Mouse (Mus musculus) layer of hippocampus, adult 9-10 months (tissue): ENCODE results near the gene Tm7sf3.

Experiments used
- DNase-seq: peaks from one replicate; pipeline ENCODE4 v3.0.0; 2022; ENCODE audit warnings: low spot score

Tm7sf3 gene

GRCm38 (mm10) chr6:146660591-146660990 is 18.0 kb upstream of the Tm7sf3 start:
- DNase-seq: no peak

- no peak for DNase-seq
These were observed 10.6 kb upstream of the Tm7sf3 start for GRCm38 (mm10) chr6:146653197-146653596.

DNA sequence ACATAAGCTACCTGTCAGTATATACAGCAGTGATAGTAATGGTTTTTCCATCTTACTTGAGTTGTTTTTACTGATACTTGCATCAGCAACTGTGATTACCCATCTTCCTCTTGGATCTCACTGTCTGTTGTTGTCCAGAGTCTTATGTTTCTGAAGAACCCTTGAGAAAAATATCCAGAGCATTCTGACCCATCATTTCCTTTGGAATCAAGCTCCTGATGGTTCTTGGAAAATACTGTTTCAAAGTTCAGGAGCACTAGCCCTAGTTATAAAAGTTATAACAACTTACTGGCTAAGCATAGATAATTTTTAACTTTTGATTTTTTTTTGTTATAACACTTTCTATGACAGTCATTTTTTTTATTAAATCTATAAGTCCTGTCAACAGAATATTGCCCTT is 8.8 kb upstream of the Tm7sf3 start:
- no peak for DNase-seq

- no peak for DNase-seq
These were observed 7.4 kb upstream of the Tm7sf3 start for GRCm38 (mm10) chr6:146650013-146650412.

DNA sequence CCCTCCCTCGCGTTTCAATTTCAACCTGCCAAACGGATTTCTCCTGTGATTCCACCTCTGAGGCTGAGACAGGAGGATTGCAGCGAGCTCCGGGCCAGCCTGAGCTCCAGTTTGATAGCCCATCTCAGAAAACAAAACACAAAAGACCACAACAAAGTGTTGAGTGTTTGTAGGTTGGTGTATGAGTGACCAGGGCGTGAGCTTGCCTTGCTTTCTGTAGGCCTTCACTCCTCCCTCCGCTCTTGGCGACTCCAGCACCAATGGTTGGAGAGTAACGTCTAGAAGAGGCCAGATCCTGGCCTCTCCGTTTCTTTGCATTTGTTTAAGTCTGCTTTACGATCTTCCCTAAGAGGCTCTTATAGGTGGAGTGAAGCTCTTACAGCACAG is 553 bp upstream of the Tm7sf3 start:
- no peak for DNase-seq

DNA sequence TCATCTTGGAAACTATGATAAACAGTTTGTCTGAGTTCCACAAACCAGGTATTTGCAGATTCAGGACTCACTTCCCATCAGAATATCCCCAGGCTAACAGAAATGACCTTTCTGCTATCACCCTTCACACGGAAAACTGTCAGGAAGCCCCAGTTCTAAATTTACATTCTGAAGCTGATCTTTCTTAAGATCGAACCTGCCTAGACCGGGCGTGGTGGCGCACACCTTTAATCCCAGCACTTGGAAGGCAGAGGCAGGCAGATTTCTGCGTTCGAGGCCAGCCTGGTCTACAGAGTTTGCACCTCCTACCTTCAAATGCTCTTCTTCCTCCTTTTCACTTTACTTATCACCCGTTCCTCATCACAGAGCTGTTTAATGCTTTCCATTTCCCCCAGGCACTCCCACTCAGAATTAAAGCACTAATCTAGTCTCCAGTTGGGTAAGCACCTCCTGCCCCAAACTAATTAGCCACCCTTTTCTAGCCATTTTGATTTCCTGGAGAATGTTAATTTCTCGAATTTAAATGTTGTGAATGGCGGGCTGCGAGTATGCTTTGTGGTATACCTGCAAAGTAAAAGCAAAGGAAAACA is 908 bp downstream of the Tm7sf3 start:
- no peak for DNase-seq

DNA sequence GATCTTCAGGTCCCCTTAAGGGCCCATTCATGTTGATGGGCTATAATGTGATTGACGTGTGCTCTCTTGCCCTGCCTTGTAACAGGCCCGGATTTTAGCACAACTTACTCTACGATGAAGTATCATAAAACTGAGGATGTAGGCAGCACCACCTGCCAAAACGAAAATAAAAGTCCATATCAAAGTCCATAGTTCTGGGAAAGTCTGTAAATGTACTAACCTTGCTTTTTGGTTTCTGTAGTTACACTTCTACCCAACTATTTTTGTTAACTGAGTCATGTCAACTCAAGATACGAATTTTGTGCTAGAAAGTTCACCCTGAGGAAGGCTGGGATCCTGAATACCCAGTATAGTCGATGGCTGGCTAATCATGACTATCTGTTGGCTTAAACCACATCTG is 1.6 kb downstream of the Tm7sf3 start:
- DNase-seq: no peak

DNA sequence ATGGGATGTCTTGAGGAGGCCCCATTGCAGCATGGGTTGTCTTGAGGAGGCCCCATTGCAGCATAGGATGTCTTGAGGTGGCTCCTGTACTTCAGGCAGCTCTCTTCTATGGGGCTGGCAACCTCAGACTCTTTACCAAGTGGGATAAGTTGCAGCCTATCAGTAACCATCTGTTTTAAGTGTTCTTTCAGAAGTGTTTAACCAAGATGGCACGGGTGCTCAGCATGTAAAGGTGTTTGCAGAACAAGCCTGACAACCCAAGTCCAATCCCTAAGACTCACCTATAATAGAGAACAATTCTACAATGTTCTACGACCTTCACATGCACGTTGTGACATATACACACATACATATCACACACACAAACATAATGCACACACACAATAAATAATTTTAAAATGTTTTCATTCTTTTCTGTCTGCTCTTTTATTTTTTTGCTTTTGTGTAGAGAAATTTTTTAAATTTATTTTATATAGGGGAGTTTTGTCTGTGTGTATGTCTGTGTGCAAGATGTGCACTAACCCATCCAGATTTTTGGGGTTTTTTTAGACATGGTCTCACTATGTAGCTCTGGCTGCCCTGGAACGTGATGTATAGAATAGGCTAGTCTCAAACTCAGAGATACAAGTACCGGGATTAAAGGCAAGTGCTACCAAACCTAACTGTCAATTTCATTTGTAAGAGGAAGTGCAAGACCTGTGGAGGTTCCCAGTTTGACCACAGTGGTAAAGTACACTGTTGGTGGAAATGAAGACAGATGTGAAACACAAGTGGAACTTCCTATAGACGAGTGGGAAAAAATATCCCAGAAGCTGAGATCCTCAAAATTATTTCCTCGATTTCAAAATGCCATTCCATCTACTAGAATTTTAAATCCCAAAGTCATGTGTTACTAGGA is 2.3 kb downstream of the Tm7sf3 start:
- no peak for DNase-seq

DNA sequence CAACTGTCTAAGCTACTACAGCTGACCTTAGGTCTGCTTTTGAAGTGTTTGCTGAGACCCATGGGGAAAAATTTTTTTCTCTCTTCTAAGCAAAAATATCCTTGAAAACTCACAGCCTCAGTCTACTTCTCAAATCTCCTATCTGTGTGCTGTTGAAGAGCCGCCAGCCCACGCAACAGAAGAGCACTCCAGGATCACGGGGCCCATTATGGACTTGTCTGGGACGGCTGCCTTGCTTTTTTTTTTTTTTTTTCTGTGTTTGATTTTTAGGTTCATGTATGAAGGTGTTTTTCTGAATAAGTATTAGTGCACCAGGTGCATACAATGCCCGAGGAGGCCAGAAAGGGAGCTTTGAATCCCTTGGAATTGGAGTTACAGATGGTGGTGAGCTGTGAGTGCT is 6.1 kb downstream of the Tm7sf3 start:
- DNase-seq: no peak

GRCm38 (mm10) chr6:146634759-146635606 is 7.6 kb downstream of the Tm7sf3 start:
- no peak for DNase-seq

DNA sequence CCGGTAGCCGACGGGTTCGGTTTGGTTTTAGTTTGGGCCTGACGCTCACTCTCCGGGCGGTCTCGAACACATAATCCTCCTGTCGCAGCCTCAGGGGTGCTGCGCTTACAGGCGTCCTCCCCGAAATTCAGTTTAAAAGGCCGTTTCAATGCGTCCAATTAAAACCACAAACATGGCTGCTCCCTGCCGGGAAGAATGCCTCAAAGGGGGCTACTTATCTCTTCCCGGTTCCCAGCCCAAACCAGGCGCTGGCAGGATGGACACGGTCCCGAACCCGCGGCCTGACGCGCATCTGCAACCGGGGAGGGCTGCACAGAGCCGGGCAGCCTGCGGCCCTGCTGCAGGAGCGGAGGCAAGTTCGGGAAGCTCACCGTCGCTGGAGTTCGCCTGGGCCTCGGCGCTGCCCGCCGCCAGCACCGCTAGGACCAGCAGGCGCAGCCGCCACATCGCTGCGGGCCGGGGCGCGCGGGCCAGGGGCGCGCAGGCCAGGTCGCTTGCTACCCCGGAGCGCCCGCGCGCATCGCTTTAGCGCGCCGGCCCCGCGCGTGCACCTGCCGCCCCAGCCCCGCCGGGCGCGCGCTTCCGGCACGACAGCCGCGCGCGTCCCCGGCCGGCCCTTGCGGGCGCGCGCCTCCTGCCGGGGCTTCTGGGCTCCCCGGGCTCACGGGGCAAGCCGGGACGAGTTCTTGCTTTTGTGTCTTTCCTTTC is 8.5 kb downstream of the Tm7sf3 start:
- no peak for DNase-seq

DNA sequence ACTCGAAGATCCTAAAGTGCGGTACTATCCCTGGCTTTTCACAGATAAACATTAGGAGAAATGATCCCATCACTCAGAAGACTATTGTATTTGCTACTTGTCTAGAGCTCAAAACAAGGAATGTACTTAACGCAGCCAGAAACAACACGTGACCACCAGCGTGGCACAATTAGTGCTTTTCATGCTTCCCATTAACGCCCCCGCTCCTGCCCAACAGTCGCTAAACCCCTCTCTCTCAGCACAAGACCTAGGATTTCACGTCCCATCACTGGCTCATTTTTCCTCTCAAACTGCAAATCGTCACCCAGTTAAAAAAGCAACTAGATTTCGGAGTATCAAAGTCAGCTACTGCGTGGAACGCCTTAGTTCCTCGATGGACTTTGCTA is 9.0 kb downstream of the Tm7sf3 start:
- DNase-seq: no peak

DNA sequence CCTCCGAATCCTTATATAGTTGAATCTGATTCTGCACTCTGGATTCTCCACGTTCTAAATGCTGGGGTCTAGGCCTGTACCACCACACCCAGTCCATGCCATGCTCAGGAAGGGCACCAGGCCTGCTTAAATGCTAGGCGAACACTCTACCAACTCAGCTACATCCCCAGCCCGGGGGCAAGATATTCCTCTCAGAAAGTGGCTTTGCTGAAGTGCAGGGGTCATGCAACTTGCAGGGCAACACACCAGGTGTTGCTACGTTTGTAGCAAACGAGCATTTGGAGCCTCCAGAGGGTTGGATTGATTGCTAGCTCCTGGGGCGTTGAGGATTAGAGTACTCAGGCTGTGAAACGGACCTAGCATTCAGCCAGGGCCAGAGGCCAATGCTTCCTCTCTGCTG is 9.5 kb downstream of the Tm7sf3 start:
- DNase-seq: no peak

- DNase-seq: no peak
These were observed 10.2 kb downstream of the Tm7sf3 start for GRCm38 (mm10) chr6:146632403-146632802.

DNA sequence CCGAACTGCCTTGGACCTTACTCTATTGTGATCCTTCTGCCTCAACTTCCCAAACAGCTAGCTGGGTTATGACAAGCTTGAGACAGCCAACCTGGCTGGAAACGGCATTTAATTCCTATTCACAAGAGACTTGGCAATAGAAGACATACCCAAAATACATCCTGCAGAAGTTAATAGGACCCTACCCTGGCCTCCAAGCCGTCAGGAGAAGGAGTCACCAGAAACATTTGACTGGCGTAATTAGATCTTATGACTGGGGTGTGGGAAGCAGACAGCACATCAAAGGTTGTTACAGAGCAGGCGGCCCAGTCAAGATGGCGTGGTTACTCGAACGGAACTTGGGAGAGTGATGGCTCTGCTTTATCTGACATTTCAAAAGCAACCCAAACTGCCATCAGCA is 10.8 kb downstream of the Tm7sf3 start:
- DNase-seq: no peak

DNA sequence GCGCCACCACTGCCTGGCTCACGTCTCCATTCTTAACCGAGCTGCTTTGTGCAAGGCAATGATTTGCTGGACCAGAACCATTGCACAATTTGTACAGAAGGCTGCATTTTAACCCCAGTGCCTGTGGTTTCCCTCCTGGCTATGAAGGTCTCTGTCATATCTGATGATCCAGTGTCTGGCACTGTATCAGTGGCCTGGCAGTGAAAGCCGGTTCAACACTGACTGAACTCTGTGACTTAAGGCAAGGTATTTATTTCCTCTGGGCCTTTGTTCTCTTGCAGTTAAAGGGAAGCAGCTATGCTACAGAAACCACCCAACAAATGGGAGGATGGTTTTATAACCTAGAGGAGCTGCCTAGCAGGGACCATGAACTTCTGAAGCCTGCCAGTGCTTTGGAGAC is 11.7 kb downstream of the Tm7sf3 start:
- DNase-seq: no peak

GRCm38 (mm10) chr6:146629781-146630756 is 12.6 kb downstream of the Tm7sf3 start:
- no peak for DNase-seq

DNA sequence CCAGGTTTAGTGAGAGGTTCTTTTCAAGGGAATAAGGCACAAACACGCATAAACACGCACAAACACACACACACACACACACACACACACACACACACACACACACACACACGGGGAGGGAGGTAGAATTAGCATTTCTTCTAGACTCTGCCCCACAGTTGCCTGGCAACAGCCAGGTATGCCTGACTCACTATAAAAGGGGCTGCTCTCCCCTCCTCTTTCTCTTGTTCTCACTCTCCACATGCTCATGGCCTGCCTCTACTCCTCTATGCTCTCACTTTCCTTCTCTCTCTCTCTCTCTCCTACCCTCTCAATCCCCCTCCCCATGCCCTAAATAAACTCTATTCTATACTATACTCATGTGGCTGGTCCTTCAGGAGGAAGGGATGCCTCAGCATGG is 14.5 kb downstream of the Tm7sf3 start:
- no peak for DNase-seq

DNA sequence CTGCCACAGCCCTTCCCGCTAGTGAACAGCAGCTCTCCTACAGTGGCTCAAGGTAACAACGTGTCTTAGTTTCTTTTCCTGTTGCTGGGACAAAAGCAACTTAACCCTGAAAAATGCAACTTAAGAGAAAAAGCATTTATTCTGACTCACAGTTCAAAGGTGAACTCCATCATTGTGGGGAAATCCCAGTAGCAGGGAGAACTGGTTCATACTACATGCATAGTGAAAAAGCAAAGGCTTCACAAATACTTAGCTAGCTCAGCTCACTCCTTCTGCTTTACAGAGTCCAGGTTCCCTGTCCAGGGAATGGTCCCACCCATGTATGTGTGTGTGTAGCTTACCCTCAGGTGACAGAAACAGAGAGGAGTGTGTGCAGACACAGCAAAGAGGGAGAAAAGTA is 26.0 kb downstream of the Tm7sf3 start:
- DNase-seq: no peak

- no peak for DNase-seq
These were observed 26.7 kb downstream of the Tm7sf3 start for GRCm38 (mm10) chr6:146615891-146616290.

GRCm38 (mm10) chr6:146614541-146614940 is 28.1 kb downstream of the Tm7sf3 start:
- no peak for DNase-seq
